Mouse (Mus musculus): Measurements from ENCODE around the gene Ppp1r13b. TPM values are rescaled to one million over a fixed set of nuclear protein-coding genes. Genes with fewer than 3 reads are reported as not detected.

The Ppp1r13b gene
- total RNA-seq, 2 experiments from 2014 or later, result 79.3 to 83.0 TPM

- no peak for DNase-seq (ENCODE audit: low spot score in 2 of 2)
These were observed 25.1 kb downstream of the Ppp1r13b start for GRCm38 (mm10) chr12:111882852-111883251.

- no peak for DNase-seq (ENCODE audit: low spot score in 2 of 2)
These were observed 25.9 kb downstream of the Ppp1r13b start for GRCm38 (mm10) chr12:111882022-111882421.

GRCm38 (mm10) chr12:111878213-111878612 is 29.7 kb downstream of the Ppp1r13b start:
- peak; percentile 62 to 78 for DNase-seq (ENCODE audit: low spot score in 2 of 2)

GRCm38 (mm10) chr12:111875499-111875898 is 32.4 kb downstream of the Ppp1r13b start:
- no peak for DNase-seq (ENCODE audit: low spot score in 2 of 2)

DNA sequence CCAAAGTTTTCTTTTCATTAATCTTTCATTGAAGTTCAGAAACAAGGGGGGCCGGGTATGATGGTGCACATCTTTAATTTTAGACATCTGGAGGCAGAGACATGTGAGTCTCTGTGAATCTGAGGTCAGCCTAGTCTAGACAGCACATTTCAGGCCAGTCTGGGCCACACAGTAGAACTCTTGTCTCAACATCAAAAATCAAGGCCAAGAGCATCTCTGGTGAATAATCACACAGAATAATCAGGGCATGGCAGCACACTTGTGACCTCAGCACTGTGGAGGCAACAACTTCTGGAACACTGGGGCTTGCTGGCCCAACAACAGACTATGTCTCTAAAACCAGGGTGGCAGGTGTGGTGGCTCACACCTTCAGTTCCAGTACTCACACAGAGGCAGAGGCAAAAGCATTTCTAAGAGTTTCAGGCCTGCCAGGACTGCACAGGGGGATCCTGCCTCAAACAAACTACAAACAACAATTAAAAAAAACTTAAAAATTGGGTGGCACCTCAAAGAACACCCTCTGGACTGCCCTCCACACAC is 33.2 kb downstream of the Ppp1r13b start:
- DNase-seq (ENCODE audit: low spot score in 2 of 2), result no peak

GRCm38 (mm10) chr12:111872079-111872478 is 35.8 kb downstream of the Ppp1r13b start:
- no peak for DNase-seq (ENCODE audit: low spot score in 2 of 2)

DNA sequence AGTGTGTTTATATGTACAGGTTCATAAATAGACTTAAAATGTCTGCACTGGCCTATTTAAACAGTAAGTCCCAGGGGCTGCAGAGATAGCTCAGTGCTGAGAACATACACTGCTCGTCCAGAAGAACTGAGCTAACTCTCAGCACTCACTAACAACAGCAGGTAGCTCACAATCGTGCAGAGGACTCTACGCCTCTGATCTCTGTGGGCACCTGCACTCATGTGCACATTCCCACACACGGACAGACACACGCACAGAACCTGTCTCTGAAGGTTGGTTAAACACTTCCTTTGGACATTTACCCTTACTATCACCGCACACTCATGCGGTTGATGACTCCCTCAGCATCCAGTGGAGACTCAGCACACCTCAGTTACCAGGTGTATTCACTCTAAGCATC is 37.1 kb downstream of the Ppp1r13b start:
- DNase-seq (ENCODE audit: low spot score in 2 of 2), result no peak

GRCm38 (mm10) chr12:111869806-111870205 is 38.1 kb downstream of the Ppp1r13b start:
- no peak for DNase-seq (ENCODE audit: low spot score in 2 of 2)

DNA sequence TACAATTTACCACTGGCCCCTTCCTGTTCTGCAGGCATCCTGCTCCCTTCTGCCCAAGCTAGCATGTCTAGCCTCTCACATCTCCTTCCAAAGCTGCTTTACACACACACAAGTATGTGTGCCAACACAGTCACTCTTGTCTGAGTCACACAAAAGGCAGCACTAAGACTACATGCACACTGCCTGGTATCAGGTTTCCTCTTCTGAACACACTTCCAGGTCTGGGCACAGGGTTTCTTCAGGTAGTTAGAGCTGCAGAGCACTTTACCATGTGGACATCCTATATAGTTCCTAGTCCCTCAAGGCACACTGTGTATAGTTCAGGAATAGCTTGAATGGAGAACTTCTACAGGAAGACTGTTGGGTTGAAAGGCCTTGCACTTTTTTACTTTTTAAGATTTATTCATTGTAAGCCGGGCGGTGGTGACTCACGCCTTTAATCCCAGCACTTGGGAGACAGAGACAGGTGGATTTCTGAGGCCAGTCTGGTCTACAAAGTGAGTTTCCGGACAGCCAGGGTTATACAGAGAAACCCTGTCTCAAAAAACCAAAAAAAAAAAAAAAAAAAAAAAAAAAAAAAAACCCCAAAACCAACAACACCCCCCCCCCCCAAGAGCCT is 43.6 kb downstream of the Ppp1r13b start:
- DNase-seq (ENCODE audit: low spot score in 2 of 2), result no peak

DNA sequence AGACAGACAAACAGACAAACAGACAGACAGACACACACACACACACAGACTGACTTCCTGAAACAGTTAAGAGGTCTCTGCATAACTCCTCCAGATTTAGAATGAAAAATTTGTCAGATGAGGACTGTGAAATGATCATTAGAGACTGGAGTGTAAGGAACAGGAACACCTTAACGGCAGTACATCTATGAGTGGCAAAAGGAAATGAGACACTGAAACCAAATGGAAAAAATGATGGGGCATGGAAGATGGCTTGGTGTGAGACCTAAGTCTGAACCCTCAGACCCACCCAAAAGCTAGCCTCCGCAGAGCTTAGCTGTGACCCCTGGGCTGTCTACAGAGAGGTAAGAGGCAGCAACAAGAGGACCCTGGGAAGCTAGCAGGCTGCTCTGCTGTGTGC is 52.5 kb downstream of the Ppp1r13b start:
- DNase-seq (ENCODE audit: low spot score in 2 of 2), result no peak

DNA sequence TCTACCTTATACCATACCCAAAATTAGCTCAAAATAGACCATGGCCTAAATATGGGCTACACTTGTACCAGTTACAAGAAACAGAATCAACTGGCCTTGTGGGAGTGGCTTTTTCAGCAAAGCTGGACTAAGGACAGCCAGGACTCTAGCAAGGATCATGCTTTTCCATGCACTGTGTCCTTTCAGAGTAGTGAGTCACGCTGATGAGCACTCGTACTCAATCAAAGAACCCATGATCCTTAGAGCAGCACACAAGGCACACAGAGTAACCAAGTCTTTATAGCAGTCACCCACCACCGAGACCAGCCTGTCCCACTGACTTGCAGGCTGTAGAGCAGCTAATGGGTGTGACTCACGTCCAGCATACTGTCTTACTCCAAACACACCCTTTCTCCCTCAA is 54.4 kb downstream of the Ppp1r13b start:
- DNase-seq (ENCODE audit: low spot score in 2 of 2), result no peak

DNA sequence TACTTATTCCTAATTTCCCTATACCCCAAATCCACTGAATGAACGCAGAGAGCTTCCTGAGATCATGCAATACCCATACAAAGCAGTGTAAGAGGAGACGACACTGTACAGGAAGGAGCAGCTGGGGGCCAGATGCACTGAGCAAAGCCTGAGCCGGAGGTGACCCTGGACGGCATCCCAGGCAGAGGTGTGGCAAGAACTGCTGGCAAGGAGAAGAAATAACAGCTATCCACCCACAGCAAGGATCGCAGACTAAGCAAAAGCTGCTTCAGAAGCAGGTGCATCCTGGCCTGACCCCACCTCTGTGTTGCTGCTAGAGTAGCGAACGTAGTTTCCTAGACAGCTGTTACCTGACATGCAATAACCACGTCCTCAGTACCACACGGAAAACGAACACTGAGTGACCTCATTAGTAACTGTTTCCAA is 54.9 kb downstream of the Ppp1r13b start:
- no peak for DNase-seq (ENCODE audit: low spot score in 2 of 2)

DNA sequence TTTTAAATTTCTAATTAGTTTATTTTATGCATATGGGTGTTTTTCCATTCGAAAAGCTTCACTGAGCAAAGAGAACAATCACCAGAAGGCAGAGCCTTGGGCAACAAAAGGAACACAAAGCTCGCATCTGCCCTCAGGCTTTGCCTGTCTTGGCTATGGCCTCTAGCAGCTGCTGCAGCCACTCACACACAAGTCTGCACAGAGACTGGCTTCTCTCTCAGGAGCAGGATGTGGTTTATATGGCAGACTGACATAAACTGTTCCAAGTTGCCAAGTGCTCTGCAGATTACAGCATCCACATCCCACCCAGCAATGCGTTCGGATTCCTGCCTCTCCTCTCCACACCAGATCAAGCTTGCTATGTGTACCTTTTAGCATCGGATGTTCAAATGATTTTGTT is 56.2 kb downstream of the Ppp1r13b start:
- DNase-seq (ENCODE audit: low spot score in 2 of 2), result peak in 1 of 2 experiments; percentile 36

DNA sequence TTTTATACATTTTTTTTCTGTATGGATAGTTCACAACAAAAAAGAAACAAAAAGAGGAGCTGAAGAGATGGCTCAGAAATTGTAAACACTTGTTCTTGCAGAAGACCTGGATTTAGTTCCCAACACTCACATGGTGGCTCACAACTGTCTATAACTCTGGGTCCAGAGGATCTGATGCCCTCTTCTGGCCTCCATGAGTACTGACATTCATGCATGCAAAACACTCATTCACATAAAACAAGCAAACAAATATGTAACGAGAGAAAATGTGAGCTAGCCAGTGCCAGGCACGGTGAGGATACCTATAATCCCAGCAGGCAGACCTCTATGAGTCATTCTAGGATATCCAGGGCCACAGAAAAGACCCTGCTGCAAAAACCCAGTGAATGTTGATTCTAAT is 56.7 kb downstream of the Ppp1r13b start:
- no peak for DNase-seq (ENCODE audit: low spot score in 2 of 2)

DNA sequence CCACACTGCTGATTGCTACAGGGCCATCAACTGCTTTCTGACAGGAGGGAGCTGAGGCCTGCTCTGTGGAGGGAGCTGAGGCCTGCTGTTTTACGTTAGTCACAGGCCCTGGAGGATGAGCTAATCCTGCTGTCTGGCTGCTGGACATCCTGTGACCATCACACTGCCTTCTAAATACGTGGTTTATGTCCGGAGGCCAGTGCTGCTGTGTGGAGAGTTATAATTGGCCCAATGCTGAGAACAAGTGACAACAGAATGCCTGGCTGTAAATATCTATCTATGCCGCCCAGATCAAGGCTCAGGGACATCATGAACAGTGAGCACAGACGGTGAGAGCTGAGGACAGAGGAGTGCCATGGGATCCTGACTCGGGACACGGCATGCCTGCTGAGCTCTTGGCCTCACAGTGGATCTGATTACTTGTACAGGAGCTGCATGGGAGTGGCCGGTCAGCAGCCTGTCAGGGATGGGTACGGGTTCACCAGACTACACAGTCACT is 59.6 kb downstream of the Ppp1r13b start:
- no peak for DNase-seq (ENCODE audit: low spot score in 2 of 2)

DNA sequence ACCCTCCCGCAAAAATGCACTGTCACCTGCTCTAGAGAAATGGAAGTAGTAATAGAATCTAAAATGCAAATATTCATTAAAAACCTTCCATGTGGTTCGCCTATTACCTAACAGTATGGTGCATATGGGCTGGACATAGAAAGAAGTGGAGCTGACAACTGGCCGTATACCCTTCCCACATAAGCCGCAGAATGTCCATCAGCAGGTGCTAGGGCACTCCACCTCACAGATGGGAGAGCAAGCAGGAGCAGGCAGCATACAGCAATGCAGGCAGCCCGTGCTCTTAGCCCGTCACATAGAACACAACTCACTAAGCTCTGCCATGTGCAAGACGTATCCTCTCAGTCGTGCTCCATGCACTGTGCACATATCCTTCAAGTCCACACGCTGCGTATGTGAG is 61.1 kb downstream of the Ppp1r13b start:
- no peak for DNase-seq (ENCODE audit: low spot score in 2 of 2)

- no peak for DNase-seq (ENCODE audit: low spot score in 2 of 2)
These were observed 62.0 kb downstream of the Ppp1r13b start for GRCm38 (mm10) chr12:111845953-111846352.

DNA sequence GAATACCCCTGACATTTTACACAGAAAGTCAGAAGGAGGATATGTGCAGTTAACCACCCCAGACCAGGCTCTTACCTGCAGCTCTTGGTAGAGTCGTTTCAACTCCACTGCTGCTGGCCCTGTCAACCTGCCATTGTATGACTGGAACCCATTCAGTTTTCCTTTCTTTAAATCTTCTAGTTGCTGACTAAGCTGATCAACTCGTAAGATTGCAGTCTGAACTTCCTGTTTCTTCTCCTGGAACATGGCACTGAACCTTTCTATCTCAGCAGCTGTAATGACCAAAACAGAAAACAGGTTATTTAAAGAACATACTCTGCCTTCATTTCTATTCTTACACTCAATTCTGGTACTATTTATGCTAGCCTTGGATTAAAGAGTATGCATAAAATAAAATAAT is 64.4 kb downstream of the Ppp1r13b start:
- DNase-seq (ENCODE audit: low spot score in 2 of 2), result no peak

GRCm38 (mm10) chr12:111842565-111843433 is 65.1 kb downstream of the Ppp1r13b start:
- DNase-seq (ENCODE audit: low spot score in 2 of 2), result no peak

DNA sequence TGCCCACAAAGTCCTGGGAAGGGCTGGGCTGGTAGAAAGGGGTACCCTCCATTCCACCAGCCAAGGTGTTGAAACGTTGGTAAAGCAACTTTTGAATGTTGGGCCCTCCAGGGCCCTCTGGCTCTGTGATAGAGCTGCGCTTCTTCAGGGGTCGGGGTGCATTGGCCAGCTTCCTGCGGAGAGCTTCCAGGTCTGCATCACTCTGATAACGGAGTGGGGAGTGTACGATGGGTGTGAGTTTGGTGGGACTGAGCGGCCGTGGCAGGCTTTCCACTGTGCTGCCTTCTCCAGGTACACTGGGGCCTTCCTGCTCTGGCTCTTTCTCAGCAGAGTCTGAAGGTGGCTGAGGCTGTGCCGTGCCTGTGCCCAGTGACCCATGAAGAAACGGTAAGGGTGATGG is 74.5 kb downstream of the Ppp1r13b start:
- no peak for DNase-seq (ENCODE audit: low spot score in 2 of 2)

GRCm38 (mm10) chr12:111832643-111833042 is 75.3 kb downstream of the Ppp1r13b start:
- no peak for DNase-seq (ENCODE audit: low spot score in 2 of 2)

DNA sequence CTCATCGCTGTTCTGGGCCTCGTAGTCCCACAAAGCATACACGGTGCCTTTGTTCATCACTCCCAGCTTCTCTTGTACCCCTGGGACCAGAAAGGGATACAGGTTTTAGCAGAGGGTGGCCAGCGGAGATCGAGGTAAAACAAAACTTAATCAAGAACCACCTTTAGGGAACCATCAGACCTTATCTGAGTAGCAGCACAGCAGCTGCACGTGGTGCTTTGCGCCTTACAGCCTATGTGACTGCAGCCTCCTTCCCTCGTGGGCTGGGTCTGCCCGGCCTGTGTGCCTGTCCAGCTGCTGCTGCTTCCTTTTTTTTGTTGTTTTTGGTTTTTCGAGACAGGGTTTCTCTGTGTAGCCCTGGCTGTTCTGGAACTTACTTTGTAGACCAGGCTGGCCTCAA is 77.5 kb downstream of the Ppp1r13b start:
- DNase-seq (ENCODE audit: low spot score in 2 of 2), result no peak

Measured in layer of hippocampus, postnatal 14 days (tissue).